Mouse (Mus musculus) adrenal gland, postnatal 25 days (tissue): ENCODE results near the gene Tcl1b4. TPM values are rescaled to one million over a fixed set of nuclear protein-coding genes. Genes with fewer than 3 reads are reported as not detected.
"Not testable (repeated sequence)": the region's sequence is repeated elsewhere in the genome, so short reads cannot be mapped to it uniquely, and the experiment has no call there.

Source experiments
- DNase-seq: peaks from one replicate; pipeline ENCODE4 v3.0.0; 2021; ENCODE audit warnings: mixed read lengths
- long read RNA-seq: library from polyadenylated mRNA; stranded (forward); transcript quantifications from one replicate; pipeline ENCODE4 v2.0.0, GENCODE M21; 2021
- total RNA-seq: library from RNA; stranded (reverse); gene quantifications from 2 replicates; pipeline ENCODE4 v1.2.3, GENCODE M21; 2021

Gene Tcl1b4
- not detected in 2 replicates for total RNA-seq
- long read RNA-seq, result 0 reads

- not testable (repeated sequence) for DNase-seq
These were observed at the start of gene Tcl1b4 for GRCm38 (mm10) chr12:105201657-105202056. TSS of gene Tcl1b4 (plus strand) at chr12:105201957.

GRCm38 (mm10) chr12:105155286-105155685 lies 46.5 kb upstream of the Tcl1b4 start:
- DNase-seq, result not testable (repeated sequence)

GRCm38 (mm10) chr12:105158842-105159241 lies 42.9 kb upstream of the Tcl1b4 start:
- no peak for DNase-seq

- DNase-seq, result no peak
These were observed 42.4 kb upstream of the Tcl1b4 start, which contains the start of gene Tcl1b1 for GRCm38 (mm10) chr12:105159390-105159789. TSS of gene Tcl1b1 (plus strand) at chr12:105159690.

GRCm38 (mm10) chr12:105166734-105167133 lies 35.0 kb upstream of the Tcl1b4 start:
- no peak for DNase-seq

- DNase-seq, result no peak
These were observed 28.4 kb upstream of the Tcl1b4 start for GRCm38 (mm10) chr12:105173366-105173765.

GRCm38 (mm10) chr12:105174318-105174717 lies 27.4 kb upstream of the Tcl1b4 start:
- peak; percentile 79 for DNase-seq

- DNase-seq, result not testable (repeated sequence)
These were observed 25.7 kb upstream of the Tcl1b4 start, which contains the start of gene Tcl1b5 for GRCm38 (mm10) chr12:105176044-105176443. TSS of gene Tcl1b5 (plus strand) at chr12:105176344.

- not testable (repeated sequence) for DNase-seq
These were observed 20.6 kb upstream of the Tcl1b4 start for GRCm38 (mm10) chr12:105181040-105181644.

- DNase-seq, result peak; percentile 26
These were observed 12.8 kb upstream of the Tcl1b4 start for GRCm38 (mm10) chr12:105188980-105189379.

GRCm38 (mm10) chr12:105190743-105191142 lies 11.0 kb upstream of the Tcl1b4 start, which contains the start of gene Tcl1b3:
TSS of gene Tcl1b3 (plus strand) at chr12:105191043.
- not testable (repeated sequence) for DNase-seq

- DNase-seq, result not testable (repeated sequence)
These were observed 1.9 kb upstream of the Tcl1b4 start for GRCm38 (mm10) chr12:105199684-105200497.

- DNase-seq, result no peak
These were observed 5.3 kb downstream of the Tcl1b4 start for GRCm38 (mm10) chr12:105207071-105207470.

- no peak for DNase-seq
These were observed 6.7 kb downstream of the Tcl1b4 start for GRCm38 (mm10) chr12:105208441-105208840.

- no peak for DNase-seq
These were observed 7.5 kb downstream of the Tcl1b4 start for GRCm38 (mm10) chr12:105209231-105209630.

- no peak for DNase-seq
These were observed 15.5 kb downstream of the Tcl1b4 start for GRCm38 (mm10) chr12:105217101-105217760.

- DNase-seq, result no peak
These were observed 21.0 kb downstream of the Tcl1b4 start, which contains the start of gene Tcl1 for GRCm38 (mm10) chr12:105222601-105223319. TSS of gene Tcl1 (minus strand) at chr12:105222793.

GRCm38 (mm10) chr12:105224621-105225320 lies 23.0 kb downstream of the Tcl1b4 start:
- DNase-seq, result no peak

GRCm38 (mm10) chr12:105234362-105234761 lies 32.6 kb downstream of the Tcl1b4 start:
- DNase-seq, result no peak

GRCm38 (mm10) chr12:105235091-105235490 lies 33.3 kb downstream of the Tcl1b4 start:
- no peak for DNase-seq

GRCm38 (mm10) chr12:105239060-105239459 lies 37.3 kb downstream of the Tcl1b4 start:
- no peak for DNase-seq
